Mouse (Mus musculus) G1E (cell line): ENCODE measurements around the gene Bmp8a. TPM values are rescaled to one million over a fixed set of nuclear protein-coding genes. Genes with fewer than 3 reads are reported as not detected.
"Not testable (repeated sequence)": the region's sequence is repeated elsewhere in the genome, so short reads cannot be mapped to it uniquely, and the experiment has no call there.

Experiments
- ATAC-seq: 2 replicates; pipeline ENCODE4 v1.8.0; 2016; ENCODE audit warnings: mild to moderate bottlenecking; ENCODE audit not compliant: insufficient number of reproducible peaks, poor library complexity, low FRiP score, severe bottlenecking; ENCODE audit errors: extremely low read depth
- DNase-seq: peaks from one replicate; pipeline ENCODE4 v3.0.0; 2012; ENCODE audit warnings: low spot score
- H3K27me3 ChIP-seq: 2 replicates; pipeline ENCODE4 v1.6.1; 2012; ENCODE audit warnings: mild to moderate bottlenecking, low read length, inconsistent platforms; ENCODE audit not compliant: insufficient read depth
- H3K36me3 ChIP-seq: replicated peaks from 2 replicates; pipeline ENCODE3; 2012; ENCODE audit warnings: mild to moderate bottlenecking, inconsistent platforms
- H3K4me1 ChIP-seq: 2 replicates; pipeline ENCODE4 v1.6.1; 2012; ENCODE audit warnings: low read depth, low read length, inconsistent platforms, mixed read lengths; ENCODE audit not compliant: insufficient read depth
- H3K4me3 ChIP-seq: 2 replicates; pipeline ENCODE4 v1.5.1; 2012; ENCODE audit warnings: low read depth, mild to moderate bottlenecking, inconsistent platforms, low read length, moderate library complexity, mixed read lengths
- H3K9me3 ChIP-seq: replicated peaks from 2 replicates; pipeline ENCODE4 v1.6.1; 2012; ENCODE audit warnings: inconsistent platforms
- CTCF ChIP-seq: IDR thresholded peaks from 2 replicates; pipeline ENCODE4 v1.5.1; 2012; ENCODE audit warnings: low read depth, low read length, inconsistent platforms, mixed read lengths
- GATA1 ChIP-seq: IDR thresholded peaks from 2 replicates; pipeline ENCODE4 v1.6.1; 2012; ENCODE audit warnings: borderline replicate concordance, low read length, inconsistent platforms, mixed read lengths
- GATA2 ChIP-seq: IDR thresholded peaks from 2 replicates; pipeline ENCODE4 v1.6.1; 2012; ENCODE audit warnings: low read depth, low read length, inconsistent platforms, borderline replicate concordance
- POLR2AphosphoS5 ChIP-seq: IDR thresholded peaks from 2 replicates; pipeline ENCODE4 v1.6.1; 2012; ENCODE audit warnings: low read depth, low read length, inconsistent platforms; ENCODE audit not compliant: insufficient replicate concordance
- TAL1 ChIP-seq: conservative IDR thresholded peaks from 2 replicates; pipeline ENCODE4 v1.6.1; 2012; ENCODE audit warnings: low read depth, low read length, inconsistent platforms, mixed read lengths
- polyA plus RNA-seq: library from polyadenylated mRNA; stranded (reverse); fragments of >175 nt; gene quantifications from 2 replicates; pipeline ENCODE4 v1.2.3, GENCODE M21; 2012
- total RNA-seq, 2 experiments: library from RNA; stranded (forward) in 1 of 2; stranded (reverse) in 1 of 2; fragments of 200-1000 nt in 1 of 2; fragments of >200 nt in 1 of 2; fragmentation: Nextera tagmentation in 1 of 2; gene quantifications; 2 replicates each; pipeline ENCODE4 v1.2.3; 2014 to 2017

Bmp8a gene
- total and polyA plus RNA-seq, 3 experiments = 0.05 to 0.10 TPM; not detected in 1

DNA sequence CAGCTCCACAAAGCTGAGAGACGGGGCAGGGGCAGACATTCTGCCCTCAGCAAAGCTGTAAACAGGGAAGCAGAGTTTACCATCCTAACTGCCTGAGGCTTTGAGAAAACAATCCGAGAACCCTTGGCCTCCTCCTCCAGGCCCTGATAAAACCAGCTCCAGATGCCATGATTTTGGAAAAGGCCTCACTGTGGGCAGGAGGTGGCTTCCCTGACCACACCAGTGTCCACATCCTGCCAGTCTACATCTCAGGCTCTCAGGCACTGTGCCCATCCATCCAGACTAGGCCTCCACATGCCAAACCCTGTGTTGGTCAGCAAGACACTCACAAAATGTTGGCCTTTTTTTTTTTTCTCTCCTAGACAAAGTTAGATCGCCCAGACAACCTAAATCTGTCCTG lies 8.9 kb downstream of the Bmp8a start:
- TF ChIP-seq CTCF = no peak
- no peak overlapping the region for H3K4me3 ChIP-seq
- no peak for DNase-seq
- peaks cover 18% of the 10 kb centered on the region for H3K27me3 ChIP-seq
- no peak for ATAC-seq
- H3K9me3 ChIP-seq = peaks cover 4% of the 10 kb centered on the region
- no peaks in the 10 kb centered on the region for H3K4me1 ChIP-seq
- H3K36me3 ChIP-seq = no peaks in the 10 kb centered on the region

DNA sequence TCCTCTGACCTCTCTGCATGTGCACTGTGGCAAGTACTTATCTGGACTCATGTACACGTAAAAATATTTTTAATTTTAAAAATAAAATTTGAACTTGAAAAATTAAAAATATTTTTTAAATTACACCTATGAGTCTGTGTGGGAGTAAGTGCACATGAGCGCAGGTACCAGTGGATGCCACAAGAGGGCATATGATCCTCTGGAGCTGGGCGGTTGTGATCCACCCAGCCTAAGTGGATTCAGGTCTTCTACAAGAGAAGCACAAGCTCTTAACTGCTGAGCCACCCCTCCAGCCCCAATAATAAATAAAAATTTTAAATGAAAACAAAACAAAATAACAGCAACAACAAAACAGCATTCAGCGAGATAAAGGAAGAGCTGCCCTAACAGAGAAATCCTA lies 9.9 kb downstream of the Bmp8a start:
- Histone ChIP-seq H3K4me1 (no peaks in the 10 kb centered on the region), H3K9me3 (peaks cover 4% of the 10 kb centered on the region), H3K27me3 (peaks cover 18% of the 10 kb centered on the region), H3K4me3 (no peak overlapping the region), H3K36me3 (no peaks in the 10 kb centered on the region)
- no peak for DNase-seq
- no peak for TF ChIP-seq TAL1
- no peak for TF ChIP-seq CTCF
- no peak for TF ChIP-seq GATA2
- no peak for ATAC-seq

DNA sequence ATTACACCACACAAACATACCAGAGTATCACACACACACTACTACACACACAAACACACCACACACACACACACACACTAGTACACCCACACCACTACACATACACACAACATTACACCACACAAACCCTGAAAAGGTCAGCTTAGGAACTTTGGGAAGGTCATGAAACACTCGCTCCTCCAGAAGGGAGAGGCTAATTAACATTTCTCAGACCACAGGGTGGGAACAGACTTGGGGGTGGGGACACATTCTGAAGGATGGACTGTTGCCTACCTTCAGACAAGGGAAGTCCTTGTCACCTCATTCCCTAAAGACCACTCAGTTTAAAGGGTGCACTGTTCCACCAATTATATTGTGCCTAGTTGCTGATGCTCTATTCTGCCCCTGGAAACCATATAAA lies 11.1 kb downstream of the Bmp8a start:
- H3K36me3 ChIP-seq, H3K4me3 ChIP-seq, DNase-seq, H3K4me1 ChIP-seq, ATAC-seq, H3K9me3 ChIP-seq: not testable (repeated sequence)
- peaks cover 20% of the 10 kb centered on the region for H3K27me3 ChIP-seq

DNA sequence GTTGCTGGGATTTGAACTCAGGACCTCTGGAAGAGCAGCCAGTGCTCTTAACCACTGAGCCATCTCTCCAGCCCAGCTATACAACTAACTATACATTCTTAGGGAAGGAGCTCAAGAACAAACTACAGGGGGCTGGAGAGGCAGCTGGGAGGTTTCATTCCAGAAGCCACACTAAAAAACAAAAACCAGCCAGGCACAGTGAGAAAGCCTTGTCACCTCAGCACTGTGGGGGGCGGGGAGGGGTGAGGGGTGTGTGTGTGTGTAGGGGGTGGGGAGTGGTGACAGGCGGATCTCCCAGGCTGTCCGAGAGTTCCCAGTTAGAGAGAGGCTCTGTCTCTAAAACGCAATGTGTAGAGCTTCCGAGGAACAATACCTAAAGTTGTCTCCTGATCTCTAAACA lies 11.7 kb downstream of the Bmp8a start:
- H3K4me3 ChIP-seq = no peak overlapping the region
- TF ChIP-seq CTCF (no peak), POLR2AphosphoS5 (no peak), GATA1 (no peak), GATA2 (no peak), TAL1 (no peak)
- H3K36me3 ChIP-seq = no peaks in the 10 kb centered on the region
- no peak for ATAC-seq
- no peaks in the 10 kb centered on the region for H3K4me1 ChIP-seq
- peaks cover 4% of the 10 kb centered on the region for H3K9me3 ChIP-seq
- H3K27me3 ChIP-seq = peaks cover 20% of the 10 kb centered on the region
- no peak for DNase-seq

DNA sequence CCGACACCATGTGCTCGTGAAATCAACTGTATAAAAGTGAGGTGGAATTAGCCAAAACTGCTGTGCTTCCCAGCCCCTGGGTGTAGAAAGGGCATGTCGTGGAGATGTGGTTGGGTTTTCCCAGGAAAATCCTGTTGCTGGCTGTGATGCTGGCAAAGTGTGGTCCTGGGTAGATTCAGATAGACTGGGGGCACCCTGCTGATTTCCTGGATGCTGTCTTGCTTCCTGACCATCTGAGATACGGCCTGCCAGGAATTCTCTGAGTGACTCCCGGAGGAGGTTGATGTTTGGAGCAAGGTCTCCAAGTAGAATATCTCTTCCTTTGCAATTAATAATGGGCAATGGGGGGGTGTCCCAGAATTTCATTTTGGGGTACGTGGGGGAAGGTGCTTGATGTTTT lies 14.1 kb downstream of the Bmp8a start:
- TF ChIP-seq GATA1 (no peak), POLR2AphosphoS5 (no peak), GATA2 (no peak), TAL1 (no peak), CTCF (no peak)
- DNase-seq (no peak), ATAC-seq (no peak)
- Histone ChIP-seq H3K4me1 (no peaks in the 10 kb centered on the region), H3K36me3 (no peaks in the 10 kb centered on the region), H3K27me3 (peaks cover 18% of the 10 kb centered on the region), H3K9me3 (peaks cover 4% of the 10 kb centered on the region), H3K4me3 (no peak overlapping the region)

DNA sequence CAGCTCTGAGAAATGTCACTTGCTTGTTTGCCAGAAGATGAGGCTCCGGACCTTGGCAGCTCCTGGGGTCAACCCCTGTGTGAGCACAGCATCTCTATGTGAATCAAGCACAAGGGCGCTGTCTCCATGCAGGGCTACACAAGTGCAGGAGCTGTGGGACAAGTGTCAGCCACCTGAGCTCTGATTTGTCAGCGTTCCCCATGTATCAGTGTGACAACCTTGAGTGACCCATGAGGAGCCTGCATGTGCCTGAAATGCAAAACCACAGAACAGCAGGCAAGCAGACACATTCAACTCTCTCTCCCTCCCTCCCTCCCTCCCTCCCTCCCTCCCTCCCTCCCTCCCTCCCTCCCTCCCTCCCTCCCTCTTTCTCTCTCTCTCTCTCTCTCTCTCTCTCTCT lies 15.4 kb downstream of the Bmp8a start:
- Histone ChIP-seq H3K27me3 (peaks cover 18% of the 10 kb centered on the region), H3K36me3 (no peaks in the 10 kb centered on the region), H3K9me3 (peaks cover 10% of the 10 kb centered on the region), H3K4me3 (no peak overlapping the region), H3K4me1 (no peaks in the 10 kb centered on the region)
- TF ChIP-seq POLR2AphosphoS5 (no peak), TAL1 (no peak), CTCF (no peak), GATA1 (no peak), GATA2 (no peak)
- DNase-seq (no peak), ATAC-seq (no peak)

DNA sequence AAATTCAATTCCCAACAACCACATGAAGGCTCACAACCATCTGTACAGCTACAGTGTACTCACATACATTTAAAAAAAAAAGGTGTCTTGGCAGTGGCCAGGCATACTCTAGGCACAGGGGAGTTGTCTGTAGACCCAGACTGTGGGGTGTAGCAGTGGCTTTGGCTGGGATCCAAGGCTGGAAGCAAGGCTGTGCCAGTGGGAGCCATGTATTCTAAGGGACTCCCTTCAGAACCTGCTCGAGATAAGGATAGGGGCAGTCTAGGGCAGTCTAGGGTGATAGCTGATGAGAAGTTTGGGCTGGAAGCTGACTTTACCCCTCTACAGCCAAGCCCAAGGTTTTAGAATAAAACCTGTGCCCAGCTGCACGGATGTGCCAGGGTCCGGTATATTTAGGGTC lies 17.0 kb downstream of the Bmp8a start:
- no peak overlapping the region for H3K4me3 ChIP-seq
- no peaks in the 10 kb centered on the region for H3K4me1 ChIP-seq
- no peak for DNase-seq
- no peak for ATAC-seq
- no peaks in the 10 kb centered on the region for H3K36me3 ChIP-seq
- H3K9me3 ChIP-seq = peaks cover 8% of the 10 kb centered on the region
- TF ChIP-seq GATA2 (no peak), CTCF (no peak), GATA1 (no peak), POLR2AphosphoS5 (no peak), TAL1 (no peak)
- H3K27me3 ChIP-seq = peaks cover 18% of the 10 kb centered on the region

DNA sequence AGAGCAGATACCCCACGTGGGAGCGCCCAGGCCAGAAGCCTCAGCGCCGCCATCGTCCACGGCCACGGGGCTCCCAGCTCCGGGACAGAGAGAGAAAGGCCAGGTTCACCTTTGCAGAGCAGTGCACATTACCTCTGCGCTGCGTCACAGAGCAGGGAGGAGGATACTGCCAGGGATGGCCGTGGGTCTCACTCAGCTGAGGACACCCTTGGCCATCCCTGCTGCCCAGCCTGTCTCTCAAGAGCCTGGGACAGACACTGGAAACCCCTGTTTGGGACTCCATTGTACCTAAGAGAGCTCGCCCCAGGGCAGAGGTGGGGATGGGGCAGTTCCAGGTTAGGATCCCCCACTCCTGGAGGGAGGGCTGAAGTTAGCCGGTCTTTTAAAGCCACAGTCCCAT lies 19.5 kb downstream of the Bmp8a start, which contains the start of gene Oxct2a:
Gene Oxct2a, minus strand, starts transcription at position 101 of the 400 bp plus-strand sequence.
- peaks cover 10% of the 10 kb centered on the region; the same call in 1 of the 2 replicates for H3K27me3 ChIP-seq
- TF ChIP-seq TAL1 (no peak), POLR2AphosphoS5 (no peak), GATA1 (no peak), CTCF (no peak), GATA2 (no peak)
- no peaks in the 10 kb centered on the region for H3K4me1 ChIP-seq
- H3K4me3 ChIP-seq = no peak within 1 kb of the TSS
- ATAC-seq (no peak), DNase-seq (no peak)
- H3K36me3 ChIP-seq = no peaks in the 10 kb centered on the region
- H3K9me3 ChIP-seq = peaks cover 11% of the 10 kb centered on the region

DNA sequence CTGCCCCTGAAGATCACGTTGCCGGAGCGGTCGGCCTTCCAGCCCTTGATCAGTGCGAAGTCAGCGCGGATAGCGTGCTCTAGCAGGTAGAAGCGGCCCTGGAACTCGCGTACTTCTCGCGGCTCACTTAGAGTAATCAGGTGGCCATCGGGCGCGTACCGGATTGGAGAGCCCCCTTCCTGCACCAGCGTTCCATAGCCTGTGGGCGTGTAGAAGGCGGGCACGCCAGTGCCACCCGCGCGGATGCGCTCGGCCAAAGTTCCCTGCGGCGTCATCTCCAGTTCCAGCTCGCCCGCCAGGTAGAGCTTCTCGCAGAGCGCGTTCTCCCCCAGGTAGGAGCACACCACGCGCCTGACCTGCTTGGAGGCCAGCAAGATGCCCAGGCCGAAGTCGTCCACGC lies 20.1 kb downstream of the Bmp8a start:
- H3K36me3 ChIP-seq, H3K4me1 ChIP-seq, H3K27me3 ChIP-seq, ATAC-seq, H3K4me3 ChIP-seq, DNase-seq: not testable (repeated sequence)
- peaks cover 11% of the 10 kb centered on the region for H3K9me3 ChIP-seq
